Mouse (Mus musculus) left cerebral cortex, adult 2 months (tissue): ENCODE results near the gene Igf2r. TPM values are rescaled to one million over a fixed set of nuclear protein-coding genes. Genes with fewer than 3 reads are reported as not detected.
A peak's percentile ranks its signal among the peaks of the same experiment; 100 is the strongest.

Experiments used
- DNase-seq, 2 experiments: peaks; one replicate each; pipeline ENCODE4 v3.0.0; 2021 to 2022; ENCODE audit warnings: low spot score in 2 of 2, mixed read lengths in 1 of 2; ENCODE audit errors: extremely low spot score in 1 of 2
- H3K27ac ChIP-seq: fragments of 200-600 bp; 2 replicates; pipeline ENCODE4 v1.8.1; 2022
- H3K4me3 ChIP-seq: fragments of 200-600 bp; 2 replicates; pipeline ENCODE4 v1.8.1; 2022
- CTCF ChIP-seq: fragments of 200-600 bp; IDR thresholded peaks from 2 replicates; pipeline ENCODE4 v1.8.1; 2022; ENCODE audit warnings: antibody characterized with exemption, mild to moderate bottlenecking, moderate library complexity
- intact Hi-C: fragments of 180-260 bp; cut with DNase I; formaldehyde crosslinking; loops from one replicate; pipeline ENCODE4 v1.15.1; 2025
- long read RNA-seq, 2 experiments: library from polyadenylated mRNA; stranded (forward); transcript quantifications; one replicate each; pipeline ENCODE4 v2.0.0; 2021; ENCODE audit warnings: borderline mapping rate in 2 of 2
- total RNA-seq, 2 experiments: library from RNA; stranded (reverse); gene quantifications; 2 replicates each; pipeline ENCODE4 v1.2.3; 2021

Igf2r gene
- 10 to 100 TPM; 29.1 to 29.3 TPM for total RNA-seq
- long read RNA-seq, experiment 1, full-length matches to known transcripts, result 2 of 9 reads
- long read RNA-seq, experiment 1, partial matches to known transcripts, result 6 of 9 reads
- long read RNA-seq, experiment 1, other reads (novel, unspliced or antisense), result 1 of 9 reads
- long read RNA-seq, experiment 2, full-length matches to known transcripts, result 5 of 8 reads
- long read RNA-seq, experiment 2, partial matches to known transcripts, result 2 of 8 reads
- long read RNA-seq, experiment 2, other reads (novel, unspliced or antisense), result 1 of 8 reads

DNA sequence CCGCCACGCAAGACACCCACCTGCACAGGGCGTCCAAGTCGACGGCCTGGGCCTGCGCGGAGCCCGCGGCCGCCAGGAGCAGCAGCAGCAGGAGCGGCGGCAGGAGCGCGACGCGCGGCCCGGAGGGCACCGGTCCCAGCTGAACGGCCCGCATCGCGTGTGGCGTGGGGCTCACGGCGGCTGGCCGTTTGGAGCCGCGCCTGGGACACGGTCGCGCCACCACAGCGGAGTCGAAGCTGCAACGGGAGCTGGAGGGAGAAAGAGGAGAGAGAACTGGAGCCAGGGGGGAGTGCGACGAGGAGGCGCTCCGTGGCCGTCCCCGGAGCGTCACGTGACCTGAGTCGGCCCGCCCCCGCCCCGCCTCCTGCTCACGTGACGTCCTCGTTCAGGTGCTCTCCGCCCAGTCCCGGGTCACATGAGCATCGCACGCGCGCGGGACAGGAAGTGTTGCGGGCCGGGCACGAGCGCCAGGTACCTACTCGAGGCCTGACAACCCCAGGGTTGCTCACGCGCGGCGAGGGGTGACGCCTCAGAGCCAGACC is at the start of gene Igf2r:
Gene Igf2r, minus strand, starts transcription at position 285 of the 542 bp plus-strand sequence.
- peak within 1 kb of the TSS; percentile 81 for H3K4me3 ChIP-seq
- peak; percentile 79 to 87 for DNase-seq
- intact Hi-C loops, result no loop called here
- peak within 1 kb of the TSS; percentile 77 for H3K27ac ChIP-seq
- no peak; the same call in 1 of the 2 replicates for TF ChIP-seq CTCF

DNA sequence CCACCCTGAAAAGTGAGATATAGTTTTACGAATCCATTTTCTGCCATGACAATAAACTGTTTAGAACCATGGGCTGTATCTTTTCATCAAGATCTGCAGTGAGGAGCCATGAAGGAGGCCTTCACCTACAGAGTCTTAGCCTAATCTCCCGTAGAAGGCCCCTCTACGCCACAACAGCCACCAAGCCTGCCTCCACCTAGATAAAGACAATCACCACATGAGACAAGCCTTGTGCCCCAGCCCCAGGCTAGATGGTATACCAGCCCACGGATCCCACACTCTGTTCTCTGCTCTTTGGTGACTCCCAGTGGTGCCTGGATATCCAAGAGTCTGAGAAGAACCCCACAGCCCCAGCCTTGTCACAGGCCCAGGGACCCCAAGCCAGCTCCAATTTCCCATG is 46.4 kb upstream of the Igf2r start:
- intact Hi-C loops, result no loop called here
- H3K27ac ChIP-seq, result no peak overlapping the region
- no peak for TF ChIP-seq CTCF
- H3K4me3 ChIP-seq, result no peak overlapping the region
- no peak for DNase-seq

DNA sequence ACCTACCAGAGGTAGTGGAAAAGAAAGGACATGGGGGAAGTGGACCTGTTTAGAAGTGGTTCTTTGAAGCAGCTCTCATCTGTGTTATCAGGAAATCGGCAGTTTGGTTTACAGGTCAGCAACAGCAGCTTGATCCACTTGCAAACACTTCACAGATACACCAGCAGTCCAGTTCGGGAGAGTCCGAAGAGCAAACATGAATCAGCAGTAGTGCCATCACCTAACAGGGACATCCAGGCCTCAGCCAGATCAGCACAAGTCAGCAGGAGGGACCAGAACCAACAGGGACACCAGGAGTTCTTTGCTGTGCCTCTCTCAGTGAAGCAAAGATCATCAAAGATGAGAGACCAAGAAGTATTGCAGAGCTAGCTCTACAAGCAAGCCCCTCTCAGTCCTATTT is 45.0 kb upstream of the Igf2r start:
- no peak for TF ChIP-seq CTCF
- intact Hi-C loops, result no loop called here
- no peak for DNase-seq
- H3K4me3 ChIP-seq, result no peak overlapping the region
- H3K27ac ChIP-seq, result no peak overlapping the region

DNA sequence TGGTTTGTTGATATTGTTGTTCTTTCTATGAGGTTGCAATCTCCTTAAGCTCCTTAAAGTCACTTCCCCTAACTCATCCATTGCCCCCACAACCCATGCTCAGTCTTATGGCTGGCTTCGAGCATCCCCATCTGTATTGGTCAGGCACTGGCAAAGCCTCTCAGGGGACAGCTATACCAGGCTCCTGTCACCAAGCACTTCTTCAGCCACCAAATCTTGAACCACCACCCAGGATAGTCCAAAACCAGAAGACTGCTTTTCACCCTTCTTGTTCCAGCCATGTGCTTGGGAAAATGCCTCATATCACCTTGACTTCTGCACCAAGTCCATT is 41.5 kb upstream of the Igf2r start:
- Histone ChIP-seq H3K27ac (no peak overlapping the region), H3K4me3 (no peak overlapping the region)
- TF ChIP-seq CTCF, result no peak
- no peak for DNase-seq
- intact Hi-C loops, result loop anchor here (1.0 to 2.0 kb wide), 3 partner anchors 98 to 394 kb away; no protein-coding TSS in a partner anchor

DNA sequence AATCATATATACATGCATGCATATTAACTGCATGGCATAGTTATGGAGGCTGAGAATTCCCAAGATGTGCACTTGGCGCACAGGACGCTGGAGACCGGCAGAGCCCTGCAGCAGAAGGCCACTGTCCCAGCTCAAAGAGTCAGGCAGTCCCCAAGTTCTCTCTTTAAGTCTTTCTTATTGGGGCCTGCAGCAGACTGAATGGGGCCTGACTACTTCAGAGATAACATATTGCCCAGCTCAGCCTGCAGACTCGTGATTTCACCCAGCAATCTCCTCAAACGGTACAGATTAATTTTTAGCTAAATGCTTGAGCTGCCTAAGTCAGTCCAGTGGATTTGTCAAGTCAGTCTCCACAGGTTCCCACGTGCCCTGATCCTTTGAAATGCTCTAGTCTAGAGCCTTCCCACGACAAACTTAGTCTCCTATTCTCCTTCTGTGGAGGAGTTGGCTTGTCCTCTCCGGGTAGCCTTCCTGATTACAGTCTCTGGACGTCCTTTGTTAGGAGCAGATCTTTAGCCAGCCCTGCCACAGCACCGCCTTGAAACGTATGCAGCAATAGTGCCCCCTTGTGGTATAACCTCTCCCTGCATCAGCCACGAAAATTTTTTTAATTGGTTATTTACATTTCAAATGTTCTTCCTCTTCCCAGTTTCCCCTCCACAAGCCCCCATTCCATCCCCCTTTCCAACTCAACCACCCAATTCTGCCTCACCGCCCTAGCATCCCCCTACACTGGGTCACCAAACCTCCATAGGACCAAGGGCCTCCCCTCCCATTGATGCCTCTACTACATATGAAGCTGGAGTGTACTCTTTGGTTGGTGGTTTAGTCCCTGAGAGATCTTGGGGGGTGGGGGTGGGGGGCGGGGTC is 40.9 kb upstream of the Igf2r start:
- no peak overlapping the region for H3K4me3 ChIP-seq
- peak; percentile 93 for TF ChIP-seq CTCF
- intact Hi-C loops, result loop anchor here (1.0 to 2.0 kb wide), 3 partner anchors 97 to 394 kb away; no protein-coding TSS in a partner anchor
- no peak overlapping the region for H3K27ac ChIP-seq
- DNase-seq, result peak; percentile 47 to 68

DNA sequence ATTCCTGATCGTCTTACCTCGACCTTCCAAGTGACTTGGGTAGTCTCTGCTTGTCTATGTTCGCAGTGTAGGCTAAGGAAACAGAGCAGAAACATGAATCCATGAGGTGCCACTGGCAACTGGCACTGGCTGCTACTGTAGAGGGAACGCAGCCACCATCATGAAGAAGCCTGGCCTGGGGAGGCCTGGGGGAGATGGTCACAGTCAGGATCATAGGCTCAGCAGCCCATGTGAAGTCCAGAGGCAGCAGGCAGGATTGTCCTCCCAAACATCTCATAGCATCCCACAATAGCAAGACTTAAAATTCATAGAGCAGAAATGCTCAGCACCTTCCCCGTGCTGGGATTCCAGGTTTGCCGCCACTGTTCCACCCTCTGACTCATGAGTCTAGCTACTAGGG is 39.4 kb upstream of the Igf2r start:
- Histone ChIP-seq H3K4me3 (no peak overlapping the region), H3K27ac (no peak overlapping the region)
- no peak for DNase-seq
- no peak for TF ChIP-seq CTCF
- intact Hi-C loops, result no loop called here

DNA sequence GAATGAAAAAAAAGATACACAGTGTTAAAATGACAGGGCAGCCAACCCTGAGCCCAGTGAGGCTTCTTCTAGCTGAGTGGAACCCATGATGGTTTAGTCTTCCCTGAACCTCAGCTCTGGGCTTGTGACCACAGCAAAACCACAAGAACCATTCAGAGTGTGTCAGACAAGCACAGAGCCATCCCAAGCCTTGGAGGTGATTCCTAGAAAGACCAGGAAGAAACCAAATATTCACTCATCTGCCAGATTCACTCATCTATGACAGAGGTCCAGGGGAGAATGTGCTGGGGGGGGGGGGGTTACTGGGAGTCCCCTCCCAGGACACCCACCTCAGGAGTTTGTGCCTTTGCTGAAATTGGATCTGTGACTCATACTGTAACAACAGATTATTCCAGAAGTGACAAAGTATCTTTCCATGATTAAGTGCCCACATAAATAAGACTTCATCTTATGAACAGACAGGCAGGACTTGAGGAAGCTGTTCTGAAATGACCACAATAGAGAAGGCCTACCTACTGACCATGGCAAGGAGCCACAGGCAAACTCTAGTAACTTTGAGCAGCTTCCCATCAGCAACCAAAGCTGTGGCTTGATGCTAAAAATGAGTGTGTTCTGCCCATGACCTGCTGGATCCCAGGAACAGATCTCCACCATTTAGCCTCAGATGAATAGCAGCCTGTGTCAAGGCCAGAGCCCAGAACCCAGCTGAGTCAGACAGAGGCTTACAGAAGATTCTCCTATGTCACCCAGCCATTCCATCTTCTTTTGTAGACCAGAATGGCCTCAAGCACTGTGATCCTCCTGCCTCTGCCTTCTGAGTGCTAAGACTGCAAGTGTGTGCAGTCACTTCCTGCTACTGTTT is 35.4 kb upstream of the Igf2r start:
- Histone ChIP-seq H3K27ac (no peak overlapping the region), H3K4me3 (no peak overlapping the region)
- DNase-seq, result no peak
- intact Hi-C loops, result no loop called here
- TF ChIP-seq CTCF, result no peak

DNA sequence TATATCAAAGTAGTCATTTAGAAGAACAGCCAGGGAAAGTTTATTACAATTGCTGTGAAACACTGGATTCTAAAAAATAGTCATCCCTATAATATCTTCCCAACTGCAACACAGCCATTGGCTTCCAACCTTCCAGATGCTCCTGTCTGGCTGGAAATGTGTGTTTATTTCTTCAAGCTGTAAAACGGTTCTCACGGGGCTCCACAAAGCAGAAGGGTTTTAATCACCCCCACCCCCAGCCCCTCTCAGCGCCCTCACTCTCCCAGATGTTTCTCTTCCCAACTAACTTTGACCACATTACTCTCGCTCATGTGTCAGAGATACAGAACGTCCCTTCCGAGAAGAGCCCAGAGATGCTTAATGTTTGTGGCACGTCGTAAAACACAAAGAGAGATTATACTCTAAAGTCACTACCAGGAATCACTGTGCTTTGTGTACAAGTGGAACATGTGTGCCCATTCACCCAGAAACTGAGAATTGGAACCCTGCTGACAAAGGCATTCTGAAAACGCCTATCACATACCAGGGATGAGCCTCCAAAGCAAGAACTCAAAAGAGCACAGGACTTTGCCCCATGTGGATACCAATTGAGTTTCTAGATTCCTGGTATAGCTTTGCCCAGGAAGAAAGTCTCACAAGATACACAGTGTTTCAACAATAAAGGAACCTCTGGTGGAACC is 32.5 kb upstream of the Igf2r start:
- Histone ChIP-seq H3K4me3 (no peak overlapping the region), H3K27ac (no peak overlapping the region)
- intact Hi-C loops, result no loop called here
- no peak for DNase-seq
- no peak for TF ChIP-seq CTCF

DNA sequence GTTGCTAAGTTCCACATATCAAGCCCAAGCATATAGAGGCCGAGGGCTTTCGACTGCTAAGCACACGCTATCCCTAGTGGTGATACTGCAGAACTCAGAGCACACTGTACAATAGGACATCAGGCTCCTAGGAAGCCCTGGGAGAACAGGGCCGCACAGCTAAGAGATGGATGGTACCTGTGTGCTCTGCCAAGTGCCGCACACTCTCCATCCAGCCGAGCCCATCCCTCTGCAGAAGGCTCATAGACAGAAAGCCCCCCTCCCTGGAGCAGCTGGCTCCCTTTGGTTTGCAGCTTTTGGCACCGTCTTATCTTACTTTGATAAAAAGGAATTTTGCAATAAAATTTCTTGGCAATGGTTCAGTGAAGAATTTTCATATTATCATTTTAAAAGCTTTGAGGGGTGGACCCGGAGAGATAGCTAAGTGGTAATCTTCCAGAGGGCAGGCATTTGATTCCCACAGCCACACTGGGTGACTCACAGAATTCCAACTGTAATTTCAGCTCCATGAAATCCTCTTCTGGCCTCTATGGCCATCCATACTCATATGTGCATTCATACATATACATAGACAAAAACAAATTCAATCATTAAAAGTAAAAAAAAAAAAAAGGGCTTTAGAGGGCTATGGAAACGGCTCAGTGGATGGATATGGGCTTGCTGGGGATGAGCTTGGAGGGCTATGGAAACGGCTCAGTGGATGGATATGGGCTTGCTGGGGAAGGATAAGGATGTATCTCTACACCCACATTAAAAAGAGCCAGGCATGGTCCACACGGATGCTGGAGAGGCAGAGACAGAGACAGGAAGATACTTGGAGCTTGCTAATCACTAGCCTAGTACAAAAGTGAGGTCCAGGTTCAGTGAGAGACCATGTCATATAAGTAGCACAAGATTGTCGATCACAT is 30.2 kb upstream of the Igf2r start:
- Histone ChIP-seq H3K4me3 (no peak overlapping the region), H3K27ac (no peak overlapping the region)
- intact Hi-C loops, result loop anchor here (5.0 to 10.0 kb wide), 2 partner anchors 68 to 195 kb away; partner anchors contain the start of genes Mas1 and Wtap
- TF ChIP-seq CTCF, result no peak; the same call in 1 of the 2 replicates
- DNase-seq, result no peak

DNA sequence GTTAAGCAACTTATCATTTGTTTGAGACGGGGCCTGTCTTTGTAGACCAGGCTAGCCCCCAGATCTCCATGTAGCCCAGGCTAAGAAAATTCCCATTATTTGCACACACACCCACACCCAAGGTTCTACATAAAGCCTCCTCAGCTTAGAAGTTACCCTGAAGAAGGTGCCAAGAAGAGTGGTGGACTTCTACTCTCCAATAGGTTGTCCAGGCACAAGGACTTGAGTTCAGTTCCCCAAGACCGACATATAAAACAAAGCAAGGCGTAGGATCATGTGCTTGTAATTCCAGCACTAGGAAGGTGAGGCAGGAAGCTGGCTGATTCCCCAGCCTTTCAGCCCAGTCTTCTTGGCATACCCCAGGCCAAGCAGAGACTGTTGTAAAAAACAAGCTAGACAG is 29.1 kb upstream of the Igf2r start:
- H3K27ac ChIP-seq, result no peak overlapping the region
- intact Hi-C loops, result loop anchor here (5.0 to 10.0 kb wide), 2 partner anchors 69 to 196 kb away; partner anchors contain the start of genes Mas1 and Wtap
- no peak for TF ChIP-seq CTCF

More for the DNA sequence above, 29.1 kb upstream of the Igf2r start:
- DNase-seq, result no peak
- H3K4me3 ChIP-seq, result no peak overlapping the region
